Mouse (Mus musculus): ENCODE measurements around the gene Camk1g. TPM values are rescaled to one million over a fixed set of nuclear protein-coding genes. Genes with fewer than 3 reads are reported as not detected.

The Camk1g gene
- polyA plus RNA-seq, 1 experiment from 2014 or later, result 12.2 TPM

GRCm38 (mm10) chr1:193327686-193328085 lies 42.4 kb downstream of the Camk1g start:
- 86% methylated on average over 5 of the region's 5 CpGs for WGBS
- no peak for DNase-seq (ENCODE audit: extremely low spot score, low spot score)
- Histone ChIP-seq H3K9me3 (no peaks in the 10 kb centered on the region), H3K4me3 (no peak overlapping the region), H3K27me3 (ENCODE audit: poor library complexity, severe bottlenecking) (peaks cover 7% of the 10 kb centered on the region; the same call in 1 of the 2 replicates), H3K36me3 (replicated peaks) (no peaks in the 10 kb centered on the region), H3K27ac (no peak overlapping the region), H3K4me1 (peaks cover 32% of the 10 kb centered on the region)

GRCm38 (mm10) chr1:193327216-193327615 lies 42.9 kb downstream of the Camk1g start:
- 83% methylated on average over 1 of the region's 1 CpGs for WGBS
- H3K9me3 ChIP-seq, result no peaks in the 10 kb centered on the region

GRCm38 (mm10) chr1:193326456-193327145 lies 43.5 kb downstream of the Camk1g start:
- no peaks in the 10 kb centered on the region for H3K36me3 ChIP-seq (replicated peaks)
- no peak overlapping the region for H3K27ac ChIP-seq
- DNase-seq (ENCODE audit: extremely low spot score, low spot score), result no peak
- 76% methylated on average over 7 of the region's 7 CpGs for WGBS
- no peaks in the 10 kb centered on the region for H3K9me3 ChIP-seq
- no peak overlapping the region for H3K4me3 ChIP-seq
- peaks cover 32% of the 10 kb centered on the region for H3K4me1 ChIP-seq
- H3K27me3 ChIP-seq (ENCODE audit: poor library complexity, severe bottlenecking), result peaks cover 7% of the 10 kb centered on the region; the same call in 1 of the 2 replicates

More at GRCm38 (mm10) chr1:193327216-193327615, 42.9 kb downstream of the Camk1g start:
- no peak overlapping the region for H3K27ac ChIP-seq
- peaks cover 7% of the 10 kb centered on the region; the same call in 1 of the 2 replicates for H3K27me3 ChIP-seq (ENCODE audit: poor library complexity, severe bottlenecking)
- no peak overlapping the region for H3K4me3 ChIP-seq
- no peaks in the 10 kb centered on the region for H3K36me3 ChIP-seq (replicated peaks)
- H3K4me1 ChIP-seq, result peaks cover 32% of the 10 kb centered on the region
- no peak for DNase-seq (ENCODE audit: extremely low spot score, low spot score)

DNA sequence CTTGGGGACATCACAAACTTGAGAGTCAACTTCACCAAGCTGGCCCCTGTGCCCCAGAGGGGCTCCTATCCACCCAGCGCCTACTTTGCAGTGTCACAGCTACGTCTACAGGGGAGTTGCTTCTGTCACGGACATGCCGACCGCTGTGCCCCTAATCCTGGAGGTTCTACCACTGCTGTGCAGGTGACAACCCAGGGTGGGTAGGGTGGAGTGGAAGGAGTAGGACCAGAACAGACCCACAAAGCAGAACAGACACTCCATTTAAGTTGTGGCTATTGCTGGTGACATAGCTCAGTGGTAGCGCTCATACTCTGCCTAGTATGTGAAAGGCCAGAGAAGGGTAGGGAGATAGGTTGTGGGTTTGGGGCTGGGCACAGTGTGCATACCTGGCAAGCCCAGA lies 44.2 kb downstream of the Camk1g start:
- peaks cover 32% of the 10 kb centered on the region for H3K4me1 ChIP-seq
- DNase-seq (ENCODE audit: extremely low spot score, low spot score), result no peak
- H3K4me3 ChIP-seq, result no peak overlapping the region
- no peak overlapping the region for H3K27ac ChIP-seq
- WGBS, result 89% methylated on average over 6 of the region's 6 CpGs
- H3K9me3 ChIP-seq, result no peaks in the 10 kb centered on the region
- H3K27me3 ChIP-seq (ENCODE audit: poor library complexity, severe bottlenecking), result peaks cover 4% of the 10 kb centered on the region; the same call in 1 of the 2 replicates
- no peaks in the 10 kb centered on the region for H3K36me3 ChIP-seq (replicated peaks)

- Histone ChIP-seq H3K9me3 (no peaks in the 10 kb centered on the region), H3K27ac (no peak overlapping the region), H3K4me3 (no peak overlapping the region), H3K4me1 (peaks cover 15% of the 10 kb centered on the region), H3K27me3 (ENCODE audit: poor library complexity, severe bottlenecking) (no peaks in the 10 kb centered on the region), H3K36me3 (replicated peaks) (no peaks in the 10 kb centered on the region)
- WGBS, result 44% methylated on average over 2 of the region's 2 CpGs
- no peak for DNase-seq (ENCODE audit: extremely low spot score, low spot score)
Observed at GRCm38 (mm10) chr1:193324224-193324623, 45.9 kb downstream of the Camk1g start.

DNA sequence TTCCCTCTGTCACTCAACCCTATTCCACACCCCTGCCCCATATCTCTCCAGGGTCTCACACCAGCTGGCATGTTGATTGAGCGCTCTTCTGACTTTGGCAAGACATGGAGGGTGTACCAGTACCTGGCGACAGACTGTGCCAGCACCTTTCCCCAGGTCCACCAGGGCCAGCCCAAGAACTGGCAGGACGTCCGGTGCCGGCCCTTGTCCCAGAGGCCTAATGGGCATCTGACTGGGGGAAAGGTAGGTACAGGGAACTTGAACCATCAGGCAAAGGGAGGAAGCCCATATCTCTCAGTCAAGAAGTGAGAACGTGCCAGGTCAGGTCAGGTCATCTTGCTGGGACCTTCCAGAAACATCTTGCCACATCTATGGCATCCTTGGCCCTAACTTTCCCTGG lies 46.4 kb downstream of the Camk1g start:
- no peak for DNase-seq (ENCODE audit: extremely low spot score, low spot score)
- no peaks in the 10 kb centered on the region for H3K27me3 ChIP-seq (ENCODE audit: poor library complexity, severe bottlenecking)
- 90% methylated on average over 6 of the region's 6 CpGs for WGBS
- no peak overlapping the region for H3K4me3 ChIP-seq
- peaks cover 10% of the 10 kb centered on the region for H3K4me1 ChIP-seq
- H3K36me3 ChIP-seq (replicated peaks), result no peaks in the 10 kb centered on the region
- no peaks in the 10 kb centered on the region for H3K9me3 ChIP-seq
- H3K27ac ChIP-seq, result no peak overlapping the region

- 91% methylated on average over 8 of the region's 8 CpGs for WGBS
- DNase-seq (ENCODE audit: extremely low spot score, low spot score), result no peak
- no peak overlapping the region for H3K27ac ChIP-seq
- no peaks in the 10 kb centered on the region for H3K9me3 ChIP-seq
- H3K4me3 ChIP-seq, result no peak overlapping the region
- no peaks in the 10 kb centered on the region for H3K36me3 ChIP-seq (replicated peaks)
- no peaks in the 10 kb centered on the region for H3K27me3 ChIP-seq (ENCODE audit: poor library complexity, severe bottlenecking)
- H3K4me1 ChIP-seq, result peaks cover 4% of the 10 kb centered on the region; the same call in 1 of the 2 replicates
Observed at GRCm38 (mm10) chr1:193320398-193320797, 49.7 kb downstream of the Camk1g start.

GRCm38 (mm10) chr1:193319721-193320120 lies 50.4 kb downstream of the Camk1g start:
- Histone ChIP-seq H3K36me3 (replicated peaks) (no peaks in the 10 kb centered on the region), H3K27ac (no peak overlapping the region), H3K4me3 (no peak overlapping the region), H3K27me3 (ENCODE audit: poor library complexity, severe bottlenecking) (no peaks in the 10 kb centered on the region), H3K4me1 (peaks cover 4% of the 10 kb centered on the region; the same call in 1 of the 2 replicates), H3K9me3 (no peaks in the 10 kb centered on the region)
- WGBS, result 67% methylated on average over 3 of the region's 3 CpGs
- no peak for DNase-seq (ENCODE audit: extremely low spot score, low spot score)

DNA sequence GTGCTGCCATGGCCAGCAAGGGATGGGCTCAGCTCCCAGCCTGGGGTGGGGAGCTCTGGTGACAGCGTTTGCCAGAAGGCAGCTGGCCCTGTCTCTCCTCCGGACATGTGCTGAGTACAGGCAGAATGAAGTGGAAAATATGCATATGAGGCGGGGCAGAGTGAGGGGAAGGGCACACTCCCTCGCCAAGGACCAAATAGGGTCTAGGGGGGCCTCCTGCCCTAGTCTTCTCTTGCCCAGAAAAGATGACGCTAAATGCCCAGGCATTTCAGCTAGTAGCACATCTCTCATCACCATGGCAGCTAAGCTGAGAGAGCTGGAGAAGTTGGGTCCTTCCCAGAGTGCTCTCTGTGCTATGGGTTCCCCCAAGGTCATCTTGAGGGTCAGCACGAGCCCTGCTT lies 52.9 kb downstream of the Camk1g start:
- Histone ChIP-seq H3K4me1 (peaks cover 4% of the 10 kb centered on the region; the same call in 1 of the 2 replicates), H3K36me3 (replicated peaks) (no peaks in the 10 kb centered on the region), H3K27me3 (ENCODE audit: poor library complexity, severe bottlenecking) (no peaks in the 10 kb centered on the region), H3K9me3 (no peaks in the 10 kb centered on the region), H3K4me3 (no peak overlapping the region), H3K27ac (no peak overlapping the region)
- no peak for DNase-seq (ENCODE audit: extremely low spot score, low spot score)
- 76% methylated on average over 6 of the region's 6 CpGs for WGBS

GRCm38 (mm10) chr1:193316358-193316750 lies 53.7 kb downstream of the Camk1g start:
- 89% methylated on average over 9 of the region's 9 CpGs for WGBS

DNA sequence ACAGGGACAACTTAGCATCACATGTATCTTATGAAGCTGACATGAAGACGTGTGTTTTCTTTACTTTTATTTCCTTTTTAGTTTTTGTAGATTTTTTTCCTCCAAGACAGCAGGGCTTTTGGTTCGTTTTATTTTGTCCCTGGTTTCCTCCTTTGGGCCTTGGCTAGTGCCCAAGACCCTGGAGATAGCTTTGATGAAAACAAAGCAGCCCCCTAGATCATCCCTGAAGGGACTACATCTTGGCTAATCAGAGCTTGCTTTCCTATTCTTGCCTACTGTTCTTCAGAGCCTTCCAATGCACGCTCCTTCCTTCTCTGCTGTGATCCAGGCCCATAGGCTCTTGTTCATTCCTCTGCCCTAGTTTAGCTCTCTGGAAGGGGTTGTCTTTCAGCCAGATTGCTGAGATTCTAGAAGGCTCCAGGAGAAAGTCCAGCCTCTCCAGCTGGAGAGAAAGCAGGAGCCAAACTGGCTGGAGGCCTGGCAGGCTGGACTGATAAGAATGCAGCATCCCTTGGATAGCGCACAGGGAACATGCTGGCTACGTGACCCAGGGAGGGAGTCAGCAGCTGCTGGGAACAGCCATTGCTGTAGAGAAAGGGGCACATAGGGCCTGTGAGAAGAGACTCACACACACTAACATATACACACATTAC lies 54.3 kb downstream of the Camk1g start:
- DNase-seq (ENCODE audit: extremely low spot score, low spot score), result no peak
- 81% methylated on average over 5 of the region's 5 CpGs for WGBS
- H3K27me3 ChIP-seq (ENCODE audit: poor library complexity, severe bottlenecking), result no peaks in the 10 kb centered on the region
- no peaks in the 10 kb centered on the region for H3K36me3 ChIP-seq (replicated peaks)
- no peaks in the 10 kb centered on the region for H3K9me3 ChIP-seq
- H3K27ac ChIP-seq, result no peak overlapping the region
- H3K4me1 ChIP-seq, result peaks cover 4% of the 10 kb centered on the region; the same call in 1 of the 2 replicates
- no peak overlapping the region for H3K4me3 ChIP-seq

More at GRCm38 (mm10) chr1:193316358-193316750, 53.7 kb downstream of the Camk1g start:
- Histone ChIP-seq H3K36me3 (replicated peaks) (no peaks in the 10 kb centered on the region), H3K4me3 (no peak overlapping the region), H3K27me3 (ENCODE audit: poor library complexity, severe bottlenecking) (no peaks in the 10 kb centered on the region), H3K4me1 (peaks cover 4% of the 10 kb centered on the region; the same call in 1 of the 2 replicates), H3K27ac (no peak overlapping the region), H3K9me3 (no peaks in the 10 kb centered on the region)
- no peak for DNase-seq (ENCODE audit: extremely low spot score, low spot score)

GRCm38 (mm10) chr1:193311596-193311995 lies 58.5 kb downstream of the Camk1g start:
- WGBS, result 79% methylated on average over 1 of the region's 1 CpGs
- Histone ChIP-seq H3K27me3 (ENCODE audit: poor library complexity, severe bottlenecking) (no peaks in the 10 kb centered on the region), H3K36me3 (replicated peaks) (no peaks in the 10 kb centered on the region), H3K4me3 (no peak overlapping the region), H3K9me3 (no peaks in the 10 kb centered on the region), H3K4me1 (no peaks in the 10 kb centered on the region), H3K27ac (no peak overlapping the region)
- DNase-seq (ENCODE audit: extremely low spot score, low spot score), result no peak

GRCm38 (mm10) chr1:193310519-193311085 lies 59.5 kb downstream of the Camk1g start:
- no peaks in the 10 kb centered on the region for H3K27me3 ChIP-seq (ENCODE audit: poor library complexity, severe bottlenecking)
- no peak overlapping the region for H3K4me3 ChIP-seq
- DNase-seq (ENCODE audit: extremely low spot score, low spot score), result no peak
- no peaks in the 10 kb centered on the region for H3K36me3 ChIP-seq (replicated peaks)
- peaks cover under 1% of the 10 kb centered on the region; the same call in 1 of the 2 replicates for H3K4me1 ChIP-seq
- no peak overlapping the region for H3K27ac ChIP-seq
- H3K9me3 ChIP-seq, result no peaks in the 10 kb centered on the region
- whole genome bisulfite sequencing, result 90% methylated on average over 3 of the region's 3 CpGs

Data from forebrain, embryonic 10.5 days (tissue).